Mouse (Mus musculus) embryonic facial prominence, embryonic 14.5 days (tissue): ENCODE data around the gene Fam98a. TPM values are rescaled to one million over a fixed set of nuclear protein-coding genes. Genes with fewer than 3 reads are reported as not detected.

ENCODE experiments used
- ATAC-seq: fragments of 200-750 bp; cut with Nextera tagmentation; 2 replicates; pipeline ENCODE4 v1.8.0; 2017; ENCODE audit warnings: low read depth, moderate number of reproducible peaks, moderate TSS enrichment
- DNase-seq: peaks from one replicate; pipeline ENCODE4 v3.0.0-alpha.2; 2015; ENCODE audit warnings: low spot score
- H3K27ac ChIP-seq: fragments of 300-500 bp; sonication (generic); replicated peaks from 2 replicates; pipeline ENCODE4 v1.5.1; 2014; ENCODE audit warnings: low read depth, mild to moderate bottlenecking, low read length, moderate library complexity
- H3K27me3 ChIP-seq: fragments of 300-500 bp; sonication (generic); replicated peaks from 2 replicates; pipeline ENCODE4 v1.6.1; 2014; ENCODE audit warnings: low read length; ENCODE audit not compliant: control insufficient read depth, insufficient read depth
- H3K36me3 ChIP-seq: fragments of 300-500 bp; sonication (generic); 2 replicates; pipeline ENCODE4 v1.6.1; 2014; ENCODE audit warnings: low read length, mixed read lengths; ENCODE audit not compliant: control insufficient read depth, insufficient read depth
- H3K4me1 ChIP-seq: fragments of 300-500 bp; sonication (generic); 2 replicates; pipeline ENCODE4 v1.6.1; 2014; ENCODE audit warnings: antibody characterized with exemption, low read length; ENCODE audit not compliant: control insufficient read depth, insufficient read depth
- H3K4me2 ChIP-seq: fragments of 300-500 bp; sonication (generic); 2 replicates; pipeline ENCODE4 v1.6.1; 2014; ENCODE audit warnings: low read depth, mild to moderate bottlenecking, low read length, moderate library complexity, mixed read lengths
- H3K4me3 ChIP-seq: fragments of 300-500 bp; sonication (generic); 2 replicates; pipeline ENCODE4 v1.5.1; 2014; ENCODE audit warnings: low read depth, mild to moderate bottlenecking, low read length
- H3K9ac ChIP-seq: fragments of 300-500 bp; sonication (generic); 2 replicates; pipeline ENCODE4 v1.6.1; 2014; ENCODE audit warnings: low read depth, mild to moderate bottlenecking, low read length, moderate library complexity, mixed read lengths
- H3K9me3 ChIP-seq: fragments of 300-500 bp; sonication (generic); 2 replicates; pipeline ENCODE4 v1.6.1; 2016; ENCODE audit warnings: low read length; ENCODE audit not compliant: control insufficient read depth
- WGBS: fragments of 180-500 bp; shearing (Covaris S2); extraction: QIAGEN DNeasy Blood & Tissue Kit; methylation state at CpG from one replicate; pipeline ENCODE4 v1.1.7; 2014; 5-methylcytosine and 5-hydroxymethylcytosine counted together
- polyA plus RNA-seq: library from polyadenylated mRNA; unstranded; fragments of >200 nt; fragmentation: Nextera tagmentation; extraction: Ambion mirVana; gene quantifications from 2 replicates; pipeline ENCODE4 v1.2.1, GENCODE M21; 2014

The Fam98a gene
- polyA plus RNA-seq, 1 experiment from 2014 or later: 16.5 TPM

DNA sequence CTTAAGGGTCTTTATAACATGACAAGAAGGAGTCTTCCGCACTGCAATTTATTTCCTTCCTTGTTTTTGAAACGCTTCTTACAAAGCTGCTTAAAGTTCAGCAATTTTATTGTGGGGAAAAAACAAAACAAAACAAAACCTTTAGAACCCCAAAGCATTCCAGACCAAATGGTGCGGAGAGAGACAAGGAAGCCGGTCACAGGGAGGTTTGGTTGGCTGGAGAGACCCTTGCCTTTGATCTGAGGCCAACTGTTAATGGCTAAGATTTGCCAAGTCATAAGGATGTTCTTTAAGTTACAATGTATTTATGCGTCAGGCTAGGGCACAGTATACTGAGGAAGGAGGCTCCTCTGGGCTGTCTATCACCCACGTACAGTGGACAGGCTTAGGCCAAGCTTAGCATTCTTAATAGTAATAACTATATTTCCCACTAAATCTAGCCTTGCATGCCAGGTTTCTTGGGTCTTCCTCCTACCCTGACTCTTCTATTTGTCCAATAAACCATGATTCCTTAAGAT lies 19.2 kb downstream of the Fam98a start:
- Histone ChIP-seq H3K9me3 (no peaks in the 10 kb centered on the region), H3K36me3 (peaks cover 8% of the 10 kb centered on the region; the same call in 1 of the 2 replicates), H3K4me2 (no peak overlapping the region), H3K4me1 (no peaks in the 10 kb centered on the region), H3K4me3 (no peak overlapping the region), H3K9ac (no peak overlapping the region), H3K27ac (no peak overlapping the region), H3K27me3 (no peaks in the 10 kb centered on the region)
- 0 out of 2 replicates have a peak, but pooled peaks have one; percentile 35 for ATAC-seq
- WGBS: 85% methylated on average over 6 of the region's 6 CpGs
- no peak for DNase-seq

DNA sequence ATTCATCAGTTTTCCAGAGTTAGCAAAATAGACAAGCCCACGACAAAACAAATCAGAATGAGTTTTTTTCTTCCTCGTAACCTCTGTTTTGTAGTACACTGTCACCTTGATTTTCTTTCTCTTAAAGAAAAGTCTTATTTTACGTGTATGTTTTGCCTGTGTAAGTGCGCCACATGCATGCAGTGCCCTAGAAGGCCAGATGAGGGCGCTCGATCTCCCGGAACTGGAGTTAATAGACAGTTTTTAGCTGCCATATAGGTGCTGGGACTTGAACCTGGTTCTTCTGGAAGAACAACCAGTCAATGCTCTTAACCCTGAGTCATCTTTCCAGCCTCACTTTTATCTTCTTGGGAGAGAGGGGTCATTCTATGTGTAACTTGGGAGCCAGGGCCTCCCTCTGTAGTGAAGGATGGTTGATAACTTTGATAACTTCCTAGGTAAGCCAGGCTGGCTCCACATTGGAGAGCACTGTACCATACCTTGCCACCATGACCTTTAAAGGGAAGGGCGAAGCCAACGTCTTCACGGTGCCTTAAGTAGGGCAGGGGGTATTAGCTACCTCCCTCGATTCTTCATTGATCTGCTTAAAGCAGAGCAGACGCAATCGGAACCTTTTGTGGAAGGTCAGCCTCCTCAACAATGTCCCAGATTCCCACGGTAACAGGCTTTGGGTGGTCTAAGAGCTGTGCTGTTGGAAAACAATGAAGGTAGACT lies 22.4 kb downstream of the Fam98a start:
- ATAC-seq: no peak
- Histone ChIP-seq H3K36me3 (no peaks in the 10 kb centered on the region), H3K9me3 (no peaks in the 10 kb centered on the region), H3K4me3 (no peak overlapping the region), H3K4me1 (no peaks in the 10 kb centered on the region), H3K4me2 (no peak overlapping the region), H3K27ac (no peak overlapping the region), H3K27me3 (no peaks in the 10 kb centered on the region), H3K9ac (no peak overlapping the region)
- WGBS: 93% methylated on average over 14 of the region's 14 CpGs
- no peak for DNase-seq

DNA sequence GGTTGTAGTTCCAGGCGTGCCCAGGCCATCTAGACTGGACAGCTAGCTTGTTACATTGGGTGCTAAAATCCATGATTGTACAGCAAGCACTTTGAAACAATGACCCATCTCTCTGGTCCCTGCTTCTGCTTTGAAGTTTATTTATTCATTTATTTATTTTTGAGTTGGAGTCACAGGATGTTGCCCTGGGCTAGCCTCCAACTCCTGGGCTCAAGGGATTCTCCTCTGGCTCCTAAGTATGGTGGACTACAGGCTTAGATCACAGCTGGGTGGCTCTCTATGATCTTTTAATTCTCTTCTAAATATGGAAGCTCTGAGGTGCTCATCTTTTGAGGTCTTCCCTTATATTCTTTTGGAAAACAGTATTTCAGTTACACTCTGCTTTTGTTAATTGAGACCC lies 25.3 kb downstream of the Fam98a start:
- ATAC-seq (no peak), DNase-seq (no peak)
- Histone ChIP-seq H3K27me3 (no peaks in the 10 kb centered on the region), H3K4me2 (no peak overlapping the region), H3K9ac (no peak overlapping the region), H3K4me1 (no peaks in the 10 kb centered on the region), H3K4me3 (no peak overlapping the region), H3K27ac (no peak overlapping the region), H3K36me3 (no peaks in the 10 kb centered on the region), H3K9me3 (no peaks in the 10 kb centered on the region)
- WGBS: 81% methylated on average over 1 of the region's 1 CpGs

- H3K9me3 ChIP-seq: no peaks in the 10 kb centered on the region
- WGBS: 64% methylated on average over 3 of the region's 3 CpGs
- ATAC-seq: no peak
- H3K4me3 ChIP-seq: no peak overlapping the region
- H3K27ac ChIP-seq: no peak overlapping the region
- H3K36me3 ChIP-seq: no peaks in the 10 kb centered on the region
- H3K4me1 ChIP-seq: no peaks in the 10 kb centered on the region
- H3K9ac ChIP-seq: no peak overlapping the region
- H3K4me2 ChIP-seq: no peak overlapping the region
- no peak for DNase-seq
- no peaks in the 10 kb centered on the region for H3K27me3 ChIP-seq
Observed at GRCm38 (mm10) chr17:75523812-75524211, 27.9 kb downstream of the Fam98a start.

DNA sequence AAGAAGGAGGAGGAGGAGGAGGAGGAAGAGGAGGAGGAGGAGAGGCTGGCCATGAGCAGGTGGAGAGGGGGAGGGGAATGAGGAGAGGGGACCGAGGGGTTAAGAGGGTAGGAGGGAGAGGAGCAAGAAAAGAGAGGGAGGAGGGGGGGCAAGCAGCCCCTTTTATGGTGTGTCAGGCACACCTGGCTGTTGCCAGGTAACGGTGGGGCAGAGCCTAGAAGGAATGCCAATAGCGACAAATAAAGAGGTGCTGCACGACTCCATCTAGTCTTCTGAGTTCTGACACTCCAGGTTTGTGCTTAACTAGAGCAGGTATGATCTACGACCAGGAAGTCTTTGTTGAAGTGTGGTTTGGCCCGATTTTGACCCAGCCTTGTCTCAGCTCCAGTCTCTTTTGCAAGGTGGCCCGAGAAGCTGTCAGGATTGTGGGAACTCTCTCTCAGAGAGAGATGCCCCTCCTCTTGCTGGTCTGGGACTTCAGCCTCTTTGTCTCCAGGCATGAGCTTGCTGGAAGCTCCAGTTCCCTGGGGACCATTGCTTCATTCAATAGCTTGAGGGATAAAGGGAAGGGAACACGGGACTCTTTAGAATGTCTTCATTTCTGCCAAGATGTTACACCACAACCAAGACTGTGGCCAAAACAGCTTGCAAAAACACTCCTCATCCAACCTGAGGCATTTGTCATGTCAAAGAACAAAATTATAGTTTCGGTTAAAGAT lies 29.2 kb downstream of the Fam98a start:
- Histone ChIP-seq H3K4me2 (no peak overlapping the region), H3K9me3 (no peaks in the 10 kb centered on the region), H3K4me3 (no peak overlapping the region), H3K27ac (no peak overlapping the region), H3K9ac (no peak overlapping the region), H3K36me3 (no peaks in the 10 kb centered on the region), H3K4me1 (no peaks in the 10 kb centered on the region), H3K27me3 (no peaks in the 10 kb centered on the region)
- 30% methylated on average over 9 of the region's 9 CpGs for WGBS
- DNase-seq (peak; percentile 80), ATAC-seq (peak; percentile 71)

GRCm38 (mm10) chr17:75521236-75521842 lies 30.4 kb downstream of the Fam98a start:
- Histone ChIP-seq H3K27ac (no peak overlapping the region), H3K9me3 (no peaks in the 10 kb centered on the region), H3K27me3 (no peaks in the 10 kb centered on the region), H3K4me1 (no peaks in the 10 kb centered on the region), H3K9ac (no peak overlapping the region), H3K4me3 (no peak overlapping the region), H3K36me3 (no peaks in the 10 kb centered on the region), H3K4me2 (no peak overlapping the region)
- DNase-seq: no peak
- ATAC-seq: no peak
- WGBS: 36% methylated on average over 6 of the region's 6 CpGs

DNA sequence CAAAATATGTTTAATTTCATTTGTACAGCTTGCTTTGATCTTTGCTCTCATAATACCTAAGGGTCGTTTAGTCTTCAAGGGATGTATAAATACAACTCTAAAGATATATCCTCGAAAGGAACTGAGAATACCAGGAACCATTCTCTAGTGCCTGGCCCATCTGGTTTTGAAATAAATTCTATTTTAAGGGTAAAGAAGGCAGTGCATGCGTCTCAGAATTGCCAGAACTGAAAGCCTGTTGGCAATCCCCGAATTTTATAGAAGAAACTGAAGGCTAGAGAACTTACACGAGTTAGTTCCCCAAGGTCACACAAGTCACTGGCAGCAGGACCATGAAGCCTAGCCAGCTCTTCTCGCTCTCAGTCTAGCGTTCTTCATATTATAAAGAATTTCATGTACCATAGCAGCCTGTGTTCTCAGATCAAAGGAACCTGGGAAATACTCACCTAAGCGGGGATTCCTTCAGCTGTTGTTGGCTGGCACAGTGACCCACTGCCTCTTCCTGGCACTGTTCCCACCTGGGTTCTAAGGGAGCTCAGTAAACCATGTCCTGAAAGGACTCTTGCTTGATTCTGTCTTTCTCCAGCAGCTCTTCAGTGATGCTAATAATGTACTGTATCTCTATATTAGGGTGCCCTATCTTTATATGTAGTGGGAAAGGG lies 32.4 kb downstream of the Fam98a start:
- no peaks in the 10 kb centered on the region for H3K4me1 ChIP-seq
- no peak overlapping the region for H3K4me2 ChIP-seq
- H3K27me3 ChIP-seq: no peaks in the 10 kb centered on the region
- no peak overlapping the region for H3K27ac ChIP-seq
- DNase-seq: no peak
- WGBS: 68% methylated on average over 8 of the region's 8 CpGs
- H3K9ac ChIP-seq: no peak overlapping the region
- no peak for ATAC-seq
- no peaks in the 10 kb centered on the region for H3K9me3 ChIP-seq
- no peaks in the 10 kb centered on the region for H3K36me3 ChIP-seq
- H3K4me3 ChIP-seq: no peak overlapping the region

DNA sequence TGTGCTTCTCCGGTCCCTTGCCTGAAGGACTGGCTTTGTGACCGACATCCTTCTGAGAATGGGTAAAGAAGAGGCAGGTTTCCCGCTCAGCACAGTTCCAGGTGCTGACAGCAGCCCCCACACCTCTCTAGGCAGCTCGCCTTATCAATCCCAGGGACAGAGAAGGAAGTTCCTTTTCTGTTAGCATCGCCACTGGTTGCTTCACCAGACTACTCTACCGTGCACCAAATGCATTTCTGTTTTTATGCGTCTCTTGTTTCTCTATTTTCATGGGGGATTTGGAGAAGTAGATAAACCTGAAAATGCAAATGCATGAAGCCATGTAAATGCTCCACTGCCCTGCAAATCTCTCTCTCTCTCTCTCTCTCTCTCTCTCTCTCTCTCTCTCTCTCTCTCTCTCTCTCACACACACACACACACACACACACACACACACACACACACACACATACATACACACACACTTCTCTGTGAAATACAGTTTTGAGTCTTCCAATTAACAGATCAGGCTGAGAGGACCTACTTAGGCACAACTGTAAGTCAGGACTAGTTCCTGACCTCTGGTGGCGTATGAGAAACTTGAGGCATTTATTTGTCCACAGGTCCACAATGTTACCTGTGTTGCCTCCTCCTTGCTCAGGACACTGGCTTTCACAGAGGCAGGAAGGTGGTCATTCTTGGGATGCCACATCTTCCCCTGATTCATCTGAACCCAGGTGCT lies 33.4 kb downstream of the Fam98a start:
- no peak overlapping the region for H3K9ac ChIP-seq
- no peak overlapping the region for H3K4me2 ChIP-seq
- no peaks in the 10 kb centered on the region for H3K27me3 ChIP-seq
- H3K4me1 ChIP-seq: no peaks in the 10 kb centered on the region
- ATAC-seq (no peak), DNase-seq (no peak)
- H3K36me3 ChIP-seq: no peaks in the 10 kb centered on the region
- 63% methylated on average over 8 of the region's 8 CpGs for WGBS
- H3K9me3 ChIP-seq: no peaks in the 10 kb centered on the region
- no peak overlapping the region for H3K27ac ChIP-seq
- no peak overlapping the region for H3K4me3 ChIP-seq
